Mouse (Mus musculus) cerebellum, adult 2 months (tissue): ENCODE data around the gene Eml2. TPM values are rescaled to one million over a fixed set of nuclear protein-coding genes. Genes with fewer than 3 reads are reported as not detected.

Experiments used
- DNase-seq, 2 experiments: peaks; one replicate each; pipeline ENCODE4 v3.0.0; 2021
- H3K27ac ChIP-seq: fragments of 200-500 bp; 2 replicates; pipeline ENCODE4 v1.5.1; 2012; ENCODE audit warnings: low read length, control low read depth, inconsistent platforms; ENCODE audit not compliant: insufficient read depth
- H3K27me3 ChIP-seq: fragments of 200-500 bp; 2 replicates; pipeline ENCODE4 v1.6.1; 2012; ENCODE audit warnings: inconsistent platforms, mild to moderate bottlenecking, low read length, moderate library complexity; ENCODE audit not compliant: control insufficient read depth, insufficient read depth
- H3K4me1 ChIP-seq: fragments of 200-500 bp; 2 replicates; pipeline ENCODE4 v1.6.1; 2011; ENCODE audit warnings: low read length; ENCODE audit not compliant: control insufficient read depth, insufficient read depth
- H3K4me3 ChIP-seq: fragments of 200-500 bp; replicated peaks from 2 replicates; pipeline ENCODE3; 2011; ENCODE audit warnings: mild to moderate bottlenecking, low read depth, low read length, control low read depth; ENCODE audit not compliant: insufficient read depth
- CTCF ChIP-seq: fragments of 200-500 bp; IDR thresholded peaks from 2 replicates; pipeline ENCODE4 v1.5.1; 2011; ENCODE audit warnings: low read depth, mild to moderate bottlenecking, control low read depth, low read length, moderate library complexity, borderline replicate concordance; ENCODE audit not compliant: insufficient read depth
- POLR2A ChIP-seq: fragments of 200-500 bp; IDR thresholded peaks from 2 replicates; pipeline ENCODE4 v1.6.1; 2011; ENCODE audit warnings: low read length, control low read depth, borderline replicate concordance; ENCODE audit not compliant: insufficient read depth
- WGBS: fragments of 180-500 bp; shearing (Covaris S2); methylation state at CpG from one replicate; pipeline ENCODE4 v1.1.7; 2018; 5-methylcytosine and 5-hydroxymethylcytosine counted together
- polyA plus RNA-seq: library from polyadenylated mRNA; depleted of rRNA; stranded (reverse); fragments of >200 nt; gene quantifications from 2 replicates; pipeline ENCODE4 v1.2.3, GENCODE M21; 2012; rRNA removed

The Eml2 gene
- 148 and 176 TPM in 2 replicates for polyA plus RNA-seq

- Histone ChIP-seq H3K4me1 (peaks cover 8% of the 10 kb centered on the region), H3K4me3 (peak within 1 kb of the TSS; percentile 97), H3K27ac (peak within 1 kb of the TSS; percentile 8; the same call in 1 of the 2 replicates), H3K27me3 (no peaks in the 10 kb centered on the region)
- peak; percentile 75 to 86 for DNase-seq
- TF ChIP-seq CTCF (no peak), POLR2A (0 out of 2 replicates have a peak, but pooled peaks have one; percentile 18)
- 2% methylated on average over 30 of the region's 30 CpGs for WGBS
These were observed at the start of gene Eml2 for GRCm38 (mm10) chr7:19175708-19176515. Gene Eml2, plus strand, starts transcription at chr7:19176421.

DNA sequence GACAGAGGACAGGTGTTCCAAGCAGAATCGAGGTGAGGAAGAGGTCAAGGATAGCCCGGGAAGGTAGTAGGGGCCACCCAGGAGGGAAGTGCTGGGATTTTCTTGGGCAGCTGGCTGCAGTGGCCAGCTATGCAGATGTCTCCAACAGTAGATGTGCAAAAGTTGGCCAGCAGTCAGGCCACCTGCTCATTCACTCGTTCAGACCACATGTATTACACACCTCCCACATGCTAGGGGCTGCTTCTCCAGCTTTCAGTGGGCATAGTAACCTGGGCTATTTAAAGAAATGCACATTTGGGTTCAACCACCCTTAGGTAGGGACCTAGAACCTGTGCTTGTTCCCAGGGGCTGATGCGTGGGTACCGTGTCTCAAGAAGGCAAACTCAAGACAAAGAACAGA, 48.5 kb upstream of the Eml2 start:
- no peak for DNase-seq
- no peak for TF ChIP-seq POLR2A
- TF ChIP-seq CTCF: no peak
- Histone ChIP-seq H3K4me1 (no peaks in the 10 kb centered on the region), H3K4me3 (no peak overlapping the region), H3K27me3 (no peaks in the 10 kb centered on the region), H3K27ac (no peak overlapping the region)
- 69% methylated on average over 5 of the region's 5 CpGs for WGBS

- WGBS: 91% methylated on average over 5 of the region's 5 CpGs
- no peak for TF ChIP-seq CTCF
- TF ChIP-seq POLR2A: no peak
- Histone ChIP-seq H3K4me1 (no peaks in the 10 kb centered on the region), H3K4me3 (no peak overlapping the region), H3K27ac (no peak overlapping the region), H3K27me3 (no peaks in the 10 kb centered on the region)
- no peak for DNase-seq
These were observed 46.8 kb upstream of the Eml2 start for GRCm38 (mm10) chr7:19129396-19129795.

GRCm38 (mm10) chr7:19130657-19131056, 45.6 kb upstream of the Eml2 start:
- Histone ChIP-seq H3K4me3 (peak overlapping the region; percentile 24), H3K27ac (no peak overlapping the region; the same call in 1 of the 2 replicates), H3K27me3 (no peaks in the 10 kb centered on the region), H3K4me1 (no peaks in the 10 kb centered on the region; the same call in 1 of the 2 replicates)
- 25% methylated on average over 4 of the region's 4 CpGs for WGBS
- no peak for DNase-seq
- TF ChIP-seq CTCF: no peak; the same call in 1 of the 2 replicates
- no peak for TF ChIP-seq POLR2A

DNA sequence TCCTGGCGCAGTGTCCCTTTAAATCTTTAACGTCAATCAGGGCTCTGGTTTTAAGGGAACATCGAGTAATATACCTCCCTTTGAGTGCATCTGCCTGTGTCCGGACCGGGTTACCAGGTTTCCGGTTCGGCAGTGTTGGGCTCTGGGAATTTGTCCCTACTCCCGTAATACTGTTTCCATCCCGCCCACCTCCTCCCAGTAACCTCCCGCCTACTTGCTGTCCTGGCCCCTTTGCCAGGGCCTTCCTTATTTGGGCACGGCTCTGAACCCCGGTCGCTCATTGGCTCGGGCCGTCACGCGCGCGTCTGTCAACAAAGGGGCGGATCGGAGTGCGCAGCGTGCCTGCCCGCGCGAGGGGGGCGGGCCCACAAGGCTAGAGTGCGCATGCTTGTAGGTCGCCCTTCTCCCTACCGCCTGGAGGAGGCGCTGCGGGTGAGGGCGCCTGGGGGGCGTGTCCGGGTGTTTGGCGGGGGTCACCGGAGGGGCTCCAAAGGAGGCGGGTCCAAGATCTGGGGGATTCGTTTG, 44.8 kb upstream of the Eml2 start:
- WGBS: under 1% methylated on average over 39 of the region's 39 CpGs
- DNase-seq: peak; percentile 94 to 99
- peak; percentile 4; the same call in 1 of the 2 replicates for TF ChIP-seq POLR2A
- TF ChIP-seq CTCF: peak; percentile 62; the same call in 1 of the 2 replicates
- Histone ChIP-seq H3K4me1 (peaks cover 3% of the 10 kb centered on the region), H3K27me3 (no peaks in the 10 kb centered on the region), H3K27ac (no peak overlapping the region), H3K4me3 (peak overlapping the region; percentile 47)

- WGBS: 73% methylated on average over 13 of the region's 13 CpGs
- Histone ChIP-seq H3K4me1 (peaks cover 8% of the 10 kb centered on the region), H3K4me3 (no peak overlapping the region), H3K27ac (no peak overlapping the region), H3K27me3 (no peaks in the 10 kb centered on the region)
- DNase-seq: no peak
- TF ChIP-seq CTCF (no peak), POLR2A (no peak)
These were observed 40.1 kb upstream of the Eml2 start for GRCm38 (mm10) chr7:19136168-19136567.

GRCm38 (mm10) chr7:19136673-19137334, 39.4 kb upstream of the Eml2 start:
- H3K4me3 ChIP-seq: no peak overlapping the region
- no peak overlapping the region for H3K27ac ChIP-seq
- 65% methylated on average over 38 of the region's 38 CpGs for WGBS
- H3K4me1 ChIP-seq: peaks cover 8% of the 10 kb centered on the region
- no peak for DNase-seq
- no peaks in the 10 kb centered on the region for H3K27me3 ChIP-seq
- TF ChIP-seq CTCF (no peak), POLR2A (no peak)
